Mouse (Mus musculus): ENCODE measurements around the gene Pcolce.

GRCm38 (mm10) chr5:137600619-137601364, 12.8 kb downstream of the Pcolce start, which contains the start of gene Mospd3:
- TF ChIP-seq CTCF (IDR thresholded peaks at IDR 0.05; ENCODE audit: control insufficient read depth, insufficient read depth, insufficient replicate concordance, low read depth, low read length) (no peak), POLR2A (IDR thresholded peaks at IDR 0.05; ENCODE audit: control insufficient read depth, low read depth, low read length) (no peak; the same call in none of the 2 replicates)
